Mouse (Mus musculus) layer of hippocampus, adult 8-10 months (tissue): ENCODE results near the gene Rgs10. TPM values are rescaled to one million over a fixed set of nuclear protein-coding genes. Genes with fewer than 3 reads are reported as not detected.

Experiments used
- DNase-seq, 2 experiments: peaks; one replicate each; pipeline ENCODE4 v3.0.0; 2022; ENCODE audit warnings: low spot score in 2 of 2
- total RNA-seq, 4 experiments: library from RNA; stranded (reverse); gene quantifications; 2 replicates each; pipeline ENCODE4 v1.2.4; 2022

Gene Rgs10
- total RNA-seq, 4 experiments from 2014 or later = 41.3 to 80.9 (median 59.9) TPM

GRCm38 (mm10) chr7:128374156-128374555 is 44.4 kb downstream of the Rgs10 start:
- no peak for DNase-seq

GRCm38 (mm10) chr7:128373751-128374150 is 44.8 kb downstream of the Rgs10 start:
- no peak for DNase-seq

- DNase-seq = no peak
Measured at GRCm38 (mm10) chr7:128372331-128372730, 46.2 kb downstream of the Rgs10 start.

- no peak for DNase-seq
Measured at GRCm38 (mm10) chr7:128369366-128369765, 49.2 kb downstream of the Rgs10 start.

GRCm38 (mm10) chr7:128368828-128369227 is 49.7 kb downstream of the Rgs10 start:
- no peak for DNase-seq

GRCm38 (mm10) chr7:128366654-128367053 is 51.9 kb downstream of the Rgs10 start:
- DNase-seq = no peak

GRCm38 (mm10) chr7:128365096-128365715 is 53.4 kb downstream of the Rgs10 start:
- DNase-seq = no peak

GRCm38 (mm10) chr7:128364526-128364925 is 54.0 kb downstream of the Rgs10 start:
- no peak for DNase-seq

GRCm38 (mm10) chr7:128363806-128364205 is 54.8 kb downstream of the Rgs10 start:
- no peak for DNase-seq

- no peak for DNase-seq
Measured at GRCm38 (mm10) chr7:128362916-128363315, 55.6 kb downstream of the Rgs10 start.

- no peak for DNase-seq
Measured at GRCm38 (mm10) chr7:128359741-128360140, 58.8 kb downstream of the Rgs10 start.

GRCm38 (mm10) chr7:128359164-128359563 is 59.4 kb downstream of the Rgs10 start:
- no peak for DNase-seq

- no peak for DNase-seq
Measured at GRCm38 (mm10) chr7:128358741-128359140, 59.8 kb downstream of the Rgs10 start.

GRCm38 (mm10) chr7:128356868-128357755 is 61.4 kb downstream of the Rgs10 start:
- DNase-seq = no peak

- DNase-seq = no peak
Measured at GRCm38 (mm10) chr7:128355463-128355862, 63.1 kb downstream of the Rgs10 start.

- DNase-seq = no peak
Measured at GRCm38 (mm10) chr7:128352721-128353120, 65.8 kb downstream of the Rgs10 start.

- no peak for DNase-seq
Measured at GRCm38 (mm10) chr7:128351176-128351575, 67.4 kb downstream of the Rgs10 start.

GRCm38 (mm10) chr7:128350316-128350715 is 68.2 kb downstream of the Rgs10 start:
- DNase-seq = no peak

GRCm38 (mm10) chr7:128349751-128350150 is 68.8 kb downstream of the Rgs10 start:
- no peak for DNase-seq

GRCm38 (mm10) chr7:128348608-128349007 is 70.0 kb downstream of the Rgs10 start:
- no peak for DNase-seq

GRCm38 (mm10) chr7:128346991-128347390 is 71.6 kb downstream of the Rgs10 start:
- DNase-seq = no peak

- no peak for DNase-seq
Measured at GRCm38 (mm10) chr7:128346522-128346921, 72.0 kb downstream of the Rgs10 start.

GRCm38 (mm10) chr7:128345691-128346090 is 72.9 kb downstream of the Rgs10 start:
- no peak for DNase-seq
